Mouse (Mus musculus) adrenal gland (tissue): ENCODE data around the gene Mettl21e.
"Not testable (repeated sequence)": the region's sequence is repeated elsewhere in the genome, so short reads cannot be mapped to it uniquely, and the experiment has no call there.

Source experiments
- intact Hi-C: fragments of 180-260 bp; cut with DNase I; formaldehyde crosslinking; loops from one replicate; pipeline ENCODE4 v1.15.1; 2025
- long read RNA-seq, 2 experiments: library from polyadenylated mRNA; unstranded; transcript quantifications; one replicate each; pipeline ENCODE4 v2.0.0; 2020; ENCODE audit warnings: borderline replicate concordance in 1 of 2; ENCODE audit not compliant: insufficient replicate concordance in 1 of 2

The Mettl21e gene
- long read RNA-seq, experiment 1: 0 reads
- long read RNA-seq, experiment 2: 0 reads

DNA sequence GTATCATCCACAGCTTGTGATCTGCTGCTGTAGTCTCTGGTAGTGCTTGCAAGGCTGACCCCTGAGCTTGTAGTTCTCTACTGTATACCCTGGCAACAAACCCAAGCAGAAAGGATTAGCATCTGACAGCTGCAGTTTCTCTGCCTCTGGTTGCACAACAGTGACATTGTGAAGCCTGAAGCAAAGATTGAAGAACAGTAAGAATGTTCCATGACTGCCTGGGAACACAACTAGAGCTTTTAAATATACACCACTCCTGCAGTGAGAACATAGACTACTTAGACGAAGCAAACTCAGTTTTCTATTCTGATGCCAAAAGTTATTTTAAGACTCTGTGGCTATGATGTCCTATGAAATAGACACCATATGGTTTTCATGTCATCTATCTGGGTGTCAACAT is at the start of gene Mettl21e:
Mettl21e (minus strand) TSS at position 86 of the 400 bp plus-strand sequence.
- intact Hi-C loops: no loop called here

DNA sequence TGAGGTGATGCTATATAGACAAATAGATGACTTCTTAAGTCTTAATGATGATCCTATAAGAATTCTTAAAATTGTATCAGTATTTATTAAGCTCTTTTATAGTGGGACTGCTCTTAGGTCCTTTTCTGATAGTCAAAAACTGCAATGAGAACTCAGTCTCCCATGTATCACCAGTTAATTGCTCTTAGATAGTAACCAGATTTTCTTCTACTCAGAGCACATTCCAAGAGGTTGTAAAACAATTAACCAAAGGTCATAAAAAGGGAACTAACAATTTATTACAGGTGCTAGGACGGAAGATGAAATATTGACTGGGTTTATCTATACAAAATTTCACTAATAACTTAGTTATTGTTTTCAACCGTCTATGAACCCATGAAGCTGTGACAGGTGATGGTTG is 21.7 kb upstream of the Mettl21e start:
- intact Hi-C loops: not testable (repeated sequence)

DNA sequence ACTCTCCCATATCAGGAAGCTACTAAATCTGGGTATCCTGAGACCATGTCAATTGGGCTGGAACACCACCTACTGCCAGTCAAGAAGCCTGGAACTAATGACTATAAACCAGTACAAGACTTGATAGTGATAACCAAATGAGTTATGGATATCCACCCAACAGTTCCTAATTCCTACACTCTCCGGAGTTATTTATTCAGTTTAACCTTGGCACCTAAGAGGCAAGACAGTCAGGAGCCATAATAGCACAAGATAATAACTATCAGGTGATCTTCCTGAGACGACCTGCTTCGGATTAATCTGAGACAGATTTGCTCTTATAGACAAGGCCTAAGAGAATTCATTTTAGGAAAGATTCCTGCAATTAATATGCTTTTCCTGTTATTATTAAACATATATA is 21.2 kb upstream of the Mettl21e start:
- intact Hi-C loops: no loop called here

DNA sequence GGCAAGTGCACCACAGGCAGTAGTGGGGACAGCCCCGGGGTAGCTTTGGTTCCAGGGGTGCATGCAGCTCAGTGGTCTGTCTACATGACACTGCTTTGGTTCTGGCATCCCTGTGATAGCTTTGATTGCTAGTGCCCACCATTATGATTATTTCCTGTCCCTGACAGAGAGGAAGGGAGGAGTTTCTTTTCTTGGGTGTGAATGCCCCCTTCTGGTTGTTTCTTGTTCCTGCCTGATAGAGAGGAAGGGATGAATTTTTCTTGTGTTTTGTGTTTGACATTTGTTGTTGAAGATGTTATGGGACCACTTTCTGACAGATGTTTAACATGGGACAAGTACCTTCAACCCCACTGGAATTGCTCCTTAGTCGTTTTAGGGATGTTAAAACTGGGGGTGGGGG is 18.5 kb upstream of the Mettl21e start:
- intact Hi-C loops: no loop called here

DNA sequence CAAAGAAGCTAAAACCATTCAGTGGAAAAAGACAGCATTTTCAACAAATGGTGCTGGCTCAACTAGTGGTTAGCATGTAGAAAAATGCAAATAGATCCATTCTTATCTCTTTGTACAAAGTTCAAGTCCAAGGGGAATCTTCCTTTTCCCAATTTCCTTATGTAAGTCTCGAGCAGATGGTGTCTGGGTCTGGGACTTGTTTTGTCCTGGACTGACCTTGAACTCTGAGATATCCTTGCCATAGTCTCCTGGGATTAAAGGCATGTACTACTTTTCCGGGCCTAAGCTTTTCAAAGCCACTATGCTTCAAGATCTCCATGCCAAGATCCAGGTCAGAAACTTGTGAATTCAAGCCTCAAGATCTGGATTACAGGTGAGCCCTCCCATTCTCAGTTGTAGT is 16.6 kb upstream of the Mettl21e start:
- intact Hi-C loops: no loop called here

DNA sequence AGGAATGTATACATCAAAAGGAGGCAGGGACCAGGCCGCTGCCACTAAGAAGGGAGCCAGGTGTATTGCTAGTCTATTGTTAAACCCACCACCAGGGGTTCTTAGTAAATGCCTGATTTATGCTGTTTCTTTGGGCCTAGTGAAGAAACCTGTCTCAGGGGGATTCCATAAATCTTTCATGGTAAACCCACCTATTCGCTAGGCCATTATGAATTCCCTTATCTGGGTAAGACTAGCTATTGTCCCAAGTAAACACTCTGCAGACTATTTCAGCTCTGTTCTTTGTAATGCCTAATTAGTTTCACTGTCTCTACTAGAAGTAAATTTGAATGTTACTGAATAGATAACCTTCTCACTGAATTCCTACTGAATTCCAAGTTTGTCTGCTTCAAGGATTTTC is 15.8 kb upstream of the Mettl21e start:
- intact Hi-C loops: not testable (repeated sequence)

DNA sequence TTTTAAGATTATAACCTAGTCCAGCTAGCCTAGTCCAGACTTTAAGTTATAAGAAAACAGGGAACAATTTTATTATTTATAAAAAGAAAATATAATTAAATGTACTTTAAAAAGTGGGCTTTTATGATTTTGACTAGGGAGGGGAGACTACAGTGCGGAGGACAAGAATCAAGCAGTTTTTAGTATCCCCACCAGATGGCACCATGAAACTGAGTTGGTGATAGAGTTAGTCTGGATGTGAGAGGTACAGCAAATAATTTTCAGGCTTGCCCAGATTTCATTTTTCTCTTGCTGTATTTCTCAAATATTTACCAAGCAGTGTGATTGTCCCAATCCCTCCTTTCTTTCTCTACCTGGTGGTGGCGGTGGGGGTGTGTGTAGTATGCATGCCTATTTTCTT is 10.3 kb upstream of the Mettl21e start:
- intact Hi-C loops: loop anchor here (5.0 kb wide), 2 partner anchors 513 to 1538 kb away; no protein-coding TSS in a partner anchor

DNA sequence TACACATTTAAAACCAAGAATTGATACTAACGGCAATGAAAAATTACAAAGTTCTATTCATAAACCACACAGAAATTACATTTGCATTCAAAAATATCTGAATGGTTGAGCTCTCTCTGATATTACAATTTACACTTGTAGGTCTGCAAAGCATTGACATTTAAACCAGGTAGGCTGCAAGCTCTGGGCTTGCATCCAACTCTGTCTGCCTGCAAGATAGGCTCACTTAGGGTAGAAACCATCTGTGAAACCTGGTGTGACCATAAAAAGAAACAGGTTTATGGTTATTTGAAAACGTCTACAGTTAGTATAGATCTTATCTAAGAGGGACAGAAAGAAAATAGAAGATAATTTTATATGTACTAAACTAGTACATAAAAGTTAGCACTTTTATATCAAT is 1.6 kb downstream of the Mettl21e start:
- intact Hi-C loops: no loop called here

DNA sequence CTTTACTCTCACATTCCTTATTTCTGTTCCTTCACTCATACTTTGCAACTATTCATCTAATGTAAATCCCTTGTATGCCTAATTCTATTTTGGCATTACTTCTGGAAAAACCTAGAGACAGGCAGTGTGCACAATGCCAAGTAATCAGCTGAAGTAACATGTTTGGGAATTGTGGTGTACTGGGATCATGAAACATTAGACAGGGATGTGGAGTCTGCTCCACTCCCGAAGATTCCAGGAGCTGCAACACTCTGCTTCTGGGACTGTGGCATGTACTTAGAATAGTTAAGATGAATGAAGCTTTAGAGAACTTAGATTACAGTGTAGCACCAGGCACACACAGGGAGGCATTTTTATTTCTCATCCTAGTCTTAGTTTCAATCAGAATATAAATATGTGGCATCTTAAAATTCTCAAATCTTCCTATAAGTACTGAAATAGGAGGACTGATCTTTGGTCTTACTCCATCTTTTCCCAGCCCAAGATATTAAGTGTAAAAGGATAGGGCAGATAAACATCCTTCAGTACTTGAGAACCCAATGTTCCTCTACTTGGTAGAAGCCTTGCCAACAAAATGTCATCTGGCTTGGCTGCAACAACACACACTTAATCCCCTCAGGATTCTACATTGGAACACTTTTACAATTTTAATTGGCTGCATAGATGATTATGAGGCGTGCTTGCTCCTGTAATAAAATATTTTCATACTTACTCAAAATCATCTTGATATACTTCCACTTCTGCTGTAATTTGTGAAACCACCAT is 2.2 kb downstream of the Mettl21e start:
- intact Hi-C loops: no loop called here

DNA sequence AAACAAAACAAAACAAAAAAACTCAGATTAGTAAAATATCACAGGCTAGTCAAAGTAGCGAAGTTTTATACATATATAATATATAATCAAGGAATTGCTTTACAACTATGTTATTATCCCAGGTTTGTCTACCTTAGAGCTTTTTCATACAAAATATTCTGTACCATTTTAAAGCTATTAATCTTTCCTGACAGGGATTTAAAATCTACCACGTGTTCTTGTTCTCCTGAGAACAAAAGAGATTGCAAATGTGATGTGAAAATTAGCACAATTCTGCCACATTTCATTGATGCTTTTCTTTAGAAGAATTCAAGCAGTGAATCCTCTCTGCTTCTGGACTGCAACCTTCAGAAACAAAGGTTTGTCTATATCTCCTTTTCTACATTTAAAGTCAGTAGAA is 4.3 kb downstream of the Mettl21e start:
- intact Hi-C loops: no loop called here

DNA sequence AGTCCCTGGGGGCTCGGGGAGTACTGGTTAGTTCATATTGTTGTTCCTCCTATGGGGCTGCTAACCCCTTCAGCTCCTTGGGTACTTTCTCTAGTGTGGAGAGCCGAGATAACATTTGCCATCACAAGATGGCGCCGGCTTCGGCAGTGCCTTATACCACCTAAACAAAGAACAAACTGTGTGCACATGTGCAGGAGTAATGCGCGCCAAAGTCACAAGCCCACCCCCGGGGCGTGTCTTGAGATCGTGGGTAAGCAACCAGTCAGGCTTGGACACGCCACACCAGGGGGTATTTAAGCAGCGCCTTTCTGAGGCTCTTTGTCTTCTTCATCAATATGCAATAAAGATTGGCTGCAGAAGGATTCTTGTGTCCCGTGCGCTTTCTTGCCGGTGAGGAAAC is 15.9 kb downstream of the Mettl21e start:
- intact Hi-C loops: no loop called here

DNA sequence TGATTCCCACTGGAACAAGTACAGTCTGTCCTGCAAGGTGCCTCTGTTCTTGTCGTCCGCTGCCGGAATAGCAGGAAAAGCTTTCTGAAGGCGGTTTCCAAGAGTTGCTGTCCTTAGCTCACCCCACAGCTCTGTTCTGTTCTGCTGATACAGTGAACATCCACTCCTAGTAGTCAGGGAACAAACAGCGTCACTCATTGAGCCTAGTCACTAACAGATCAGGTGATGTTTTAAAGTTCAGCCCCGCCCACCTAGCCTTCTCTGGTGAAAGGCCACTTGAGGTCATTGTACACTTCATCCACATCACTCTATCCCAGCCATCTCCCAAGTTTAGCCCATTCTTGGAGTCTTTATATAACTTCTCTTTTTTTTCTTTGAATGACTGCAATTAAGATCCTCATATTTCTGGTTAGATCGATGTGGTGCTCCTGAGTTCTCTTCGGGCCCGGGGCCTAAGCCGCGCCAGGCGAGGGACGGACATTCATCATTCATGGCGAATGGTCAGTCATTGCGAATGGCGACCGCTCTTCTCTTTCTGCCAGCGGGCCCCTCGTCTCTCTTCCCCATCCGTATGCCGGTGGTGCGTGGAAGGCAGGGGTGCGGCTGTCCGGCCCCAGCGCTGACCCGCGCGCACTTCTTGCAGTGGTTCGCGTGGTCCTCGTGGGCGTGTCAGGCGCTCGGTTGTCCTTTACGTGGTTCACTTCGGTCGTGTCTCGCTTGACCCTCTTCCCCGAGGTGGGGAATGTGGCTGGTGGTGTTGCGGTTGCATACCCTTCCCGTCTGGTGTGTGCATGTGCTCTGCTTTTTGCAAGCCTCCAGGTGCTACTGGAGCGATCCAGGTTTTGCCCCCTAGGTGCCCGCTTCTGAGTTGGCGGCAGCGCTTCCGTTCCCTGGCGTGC is 20.2 kb downstream of the Mettl21e start:
- intact Hi-C loops: no loop called here

DNA sequence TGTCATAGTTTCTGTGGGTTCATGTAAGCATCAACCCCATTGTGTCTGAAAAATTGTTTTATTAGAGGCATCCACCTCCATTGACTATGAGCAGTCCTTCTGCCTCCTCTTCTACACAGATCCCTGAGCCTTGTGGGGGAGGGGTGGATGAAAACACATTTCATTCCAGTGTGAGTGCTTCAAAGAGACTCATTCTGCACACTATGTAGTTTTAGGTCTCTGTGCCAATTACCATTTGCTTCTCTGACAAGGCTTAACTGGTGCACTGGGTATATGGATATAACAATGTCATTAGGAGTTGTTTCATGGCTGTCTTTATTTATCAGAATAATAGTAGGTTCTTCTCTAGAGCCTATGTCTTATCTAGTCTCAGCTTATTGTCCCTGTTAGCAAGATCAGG is 32.4 kb downstream of the Mettl21e start:
- intact Hi-C loops: no loop called here

DNA sequence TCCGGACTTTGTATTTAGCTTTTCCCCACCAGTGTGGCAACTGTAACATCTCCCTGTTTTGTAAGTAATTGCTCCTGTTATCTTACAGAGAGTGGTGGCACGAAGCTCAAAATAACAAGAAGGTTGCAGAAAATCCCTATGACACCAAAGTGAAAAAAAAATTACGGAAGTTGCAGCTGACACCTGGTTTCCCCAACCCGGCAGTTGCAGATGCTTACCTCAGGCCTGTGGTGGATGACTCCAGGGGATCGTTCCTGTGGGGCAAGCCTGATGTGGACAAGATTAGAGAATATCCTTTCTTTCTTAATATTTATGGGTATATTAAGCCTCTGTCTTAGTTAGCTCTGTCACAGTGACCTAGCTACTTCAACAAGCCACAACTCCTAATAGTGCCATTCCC is 40.7 kb downstream of the Mettl21e start:
- intact Hi-C loops: no loop called here

DNA sequence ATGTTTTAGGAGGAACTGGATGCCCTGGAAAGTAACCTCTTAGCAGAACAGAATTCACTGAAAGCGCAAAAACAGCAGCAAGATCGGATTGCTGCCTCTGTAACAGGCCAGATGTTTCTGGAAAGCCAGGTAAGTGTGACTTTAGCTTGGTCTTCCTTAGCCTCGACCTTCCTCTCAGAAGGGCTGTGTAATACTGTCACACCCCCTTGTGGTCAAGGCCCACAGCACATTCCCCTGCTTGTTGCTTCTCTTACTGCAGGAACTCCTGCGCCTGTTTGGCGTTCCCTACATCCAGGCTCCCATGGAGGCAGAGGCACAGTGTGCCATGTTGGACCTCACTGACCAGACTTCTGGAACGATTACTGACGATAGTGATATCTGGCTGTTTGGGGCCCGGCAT is 44.9 kb downstream of the Mettl21e start:
- intact Hi-C loops: no loop called here

DNA sequence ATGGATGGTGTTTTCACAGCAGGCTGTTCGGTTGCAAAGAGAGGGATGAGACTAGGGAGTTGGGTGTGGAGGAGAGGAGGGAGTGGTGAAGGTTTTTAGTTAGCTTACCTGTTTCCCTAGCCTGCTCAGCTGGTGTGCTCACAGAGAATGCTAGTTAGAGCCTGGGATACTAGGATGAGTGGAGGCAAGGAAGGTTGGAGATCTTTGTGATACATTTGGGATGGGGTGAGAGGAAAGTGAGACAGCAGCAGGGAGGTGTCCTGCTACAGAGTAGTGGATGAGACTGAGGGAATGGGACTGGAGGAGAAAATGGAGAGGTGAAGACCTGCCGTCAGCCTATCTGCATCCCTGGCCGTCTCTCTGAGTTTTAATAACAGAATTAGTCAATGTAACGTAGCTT is 46.1 kb downstream of the Mettl21e start:
- intact Hi-C loops: no loop called here

DNA sequence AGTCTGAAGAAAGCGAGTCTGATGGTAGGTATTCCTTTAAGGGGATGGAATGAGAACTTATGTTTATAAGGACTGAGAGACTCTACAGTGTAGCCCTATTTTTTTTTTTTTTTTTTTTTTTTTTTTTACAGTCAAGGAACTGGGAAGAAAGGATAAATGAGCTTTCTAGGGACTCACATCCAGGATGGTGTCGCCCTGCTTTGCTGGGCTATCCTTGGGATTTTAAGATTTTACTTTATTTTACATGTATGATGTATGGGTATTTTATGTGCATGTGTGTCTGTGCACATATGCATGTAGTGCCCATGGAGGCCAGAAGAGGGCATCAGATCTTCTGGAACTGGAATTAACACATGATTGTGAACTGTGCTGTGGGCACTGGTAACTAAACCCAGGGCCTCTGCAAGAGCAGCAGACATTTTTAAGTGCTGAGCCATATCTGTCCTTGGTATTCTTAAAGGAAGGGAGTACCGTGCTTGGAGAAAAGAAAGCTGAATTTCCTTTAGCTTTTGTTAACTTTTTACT is 50.8 kb downstream of the Mettl21e start:
- intact Hi-C loops: no loop called here

DNA sequence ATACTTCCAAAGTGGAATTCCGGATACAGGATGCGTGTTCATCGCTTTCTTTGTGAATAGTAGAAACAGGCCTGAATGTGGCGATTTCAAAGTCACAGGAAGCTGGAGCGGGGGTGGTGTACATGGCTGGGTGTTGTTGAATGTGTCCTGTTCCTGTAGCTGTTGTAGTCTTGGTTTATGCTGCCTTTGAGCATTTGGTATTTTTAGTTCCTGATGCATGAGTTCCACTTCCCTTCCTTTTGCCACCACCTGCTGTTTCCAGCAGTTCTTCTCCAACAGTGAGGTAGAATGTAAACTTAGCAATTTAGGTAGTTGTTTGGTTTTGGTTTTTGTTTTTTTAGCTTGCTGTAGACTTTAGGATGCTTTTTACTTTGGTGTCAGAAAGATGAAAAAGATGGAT is 56.4 kb downstream of the Mettl21e start:
- intact Hi-C loops: no loop called here

DNA sequence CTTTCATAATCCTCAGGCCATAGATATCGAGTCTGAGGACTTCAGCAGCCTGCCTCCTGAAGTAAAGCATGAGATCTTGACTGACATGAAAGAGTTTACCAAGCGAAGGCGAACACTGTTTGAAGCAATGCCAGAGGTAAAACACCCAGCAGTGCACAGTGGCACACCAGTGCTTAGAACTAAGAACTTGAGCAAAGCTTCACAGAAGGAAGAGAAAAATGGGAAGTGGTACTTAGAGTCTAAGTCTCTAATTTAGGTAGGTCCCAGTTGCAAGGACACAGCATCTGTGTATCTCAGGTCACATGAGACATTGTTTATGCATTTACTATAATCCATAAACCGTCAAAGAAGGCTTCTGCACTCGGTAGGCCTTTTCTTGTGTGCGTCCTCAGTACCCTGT is 56.9 kb downstream of the Mettl21e start:
- intact Hi-C loops: no loop called here

DNA sequence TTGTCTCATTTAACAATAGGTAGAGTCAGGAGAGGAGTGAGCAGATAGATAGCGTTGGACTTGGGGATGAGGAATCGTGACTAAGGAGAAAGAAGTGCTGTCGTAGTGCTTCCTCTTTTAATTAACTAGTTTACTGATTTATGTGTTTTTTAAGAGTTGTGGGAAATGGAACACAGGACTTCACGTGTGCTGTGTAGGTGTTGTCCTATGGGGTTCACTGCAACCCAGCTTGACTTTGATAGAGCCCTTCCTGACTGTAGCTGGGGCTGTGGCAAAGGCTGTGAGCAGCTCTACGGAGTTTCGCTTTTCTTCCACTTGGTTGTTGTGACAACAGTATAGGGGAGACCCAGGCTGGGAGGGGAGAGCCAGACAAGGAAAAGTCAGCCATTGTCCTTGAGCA is 60.4 kb downstream of the Mettl21e start:
- intact Hi-C loops: no loop called here

DNA sequence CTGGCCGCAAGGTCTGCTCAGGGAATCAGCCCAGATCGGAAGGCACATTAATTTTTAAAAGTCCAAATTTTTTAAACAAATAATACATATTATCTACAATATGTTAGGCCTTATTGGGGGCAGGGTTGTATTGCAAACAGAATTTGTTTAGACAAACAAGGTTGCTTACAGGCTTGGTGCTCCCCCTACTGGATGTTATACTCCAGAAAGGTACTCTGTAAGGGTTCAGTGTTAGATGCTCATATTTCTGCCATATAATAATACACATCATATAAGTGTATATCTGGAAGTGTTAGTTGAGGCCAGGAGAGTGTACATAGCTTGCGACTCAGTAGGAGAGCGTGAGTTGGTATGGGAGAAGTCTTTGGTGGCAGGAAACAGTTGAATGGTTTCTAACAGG is 63.5 kb downstream of the Mettl21e start:
- intact Hi-C loops: no loop called here
